Mouse (Mus musculus) mature B cell (primary cell): ENCODE results near the gene Gm5065.

ENCODE experiments used
- in situ Hi-C: fragments of 300-500 bp; cut with MboI; formaldehyde crosslinking; loops from 2 replicates; pipeline ENCODE4 v1.14.3; 2019

Gm5065 gene

GRCm38 (mm10) chr7:5350237-5350636 is at the start of gene Gm5065:
Gene Gm5065 (plus strand): TSS chr7:5350537.
- in situ Hi-C loops, result no loop called here

- in situ Hi-C loops, result no loop called here
Measured at GRCm38 (mm10) chr7:5327511-5327910, 22.8 kb upstream of the Gm5065 start.

DNA sequence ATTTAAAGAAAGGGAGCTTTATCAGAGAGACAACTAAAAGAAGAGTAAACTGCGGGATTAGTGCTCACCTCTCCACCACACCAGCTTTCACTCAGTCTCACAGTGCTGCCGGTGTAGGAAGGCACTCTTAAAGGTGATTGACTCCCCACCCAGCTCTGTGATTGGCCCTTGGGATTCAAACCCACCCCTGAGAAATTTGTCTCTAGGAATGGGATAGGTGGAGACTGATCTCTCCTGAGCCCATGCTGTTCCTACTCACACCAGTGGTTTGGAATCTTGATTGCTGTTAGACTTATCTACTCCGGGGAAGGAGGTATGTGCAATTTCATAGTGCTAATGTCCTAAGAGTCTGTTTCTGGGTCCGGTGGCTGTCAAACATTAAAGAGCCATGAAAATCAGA is 598 bp downstream of the Gm5065 start, which contains the start of gene Nlrp2:
Nlrp2 (minus strand) TSS at position 101 of the 400 bp plus-strand sequence.
- in situ Hi-C loops, result no loop called here

GRCm38 (mm10) chr7:5363599-5363998 is 13.3 kb downstream of the Gm5065 start:
- in situ Hi-C loops, result no loop called here

- in situ Hi-C loops, result no loop called here
Measured at GRCm38 (mm10) chr7:5366724-5367123, 16.4 kb downstream of the Gm5065 start.

DNA sequence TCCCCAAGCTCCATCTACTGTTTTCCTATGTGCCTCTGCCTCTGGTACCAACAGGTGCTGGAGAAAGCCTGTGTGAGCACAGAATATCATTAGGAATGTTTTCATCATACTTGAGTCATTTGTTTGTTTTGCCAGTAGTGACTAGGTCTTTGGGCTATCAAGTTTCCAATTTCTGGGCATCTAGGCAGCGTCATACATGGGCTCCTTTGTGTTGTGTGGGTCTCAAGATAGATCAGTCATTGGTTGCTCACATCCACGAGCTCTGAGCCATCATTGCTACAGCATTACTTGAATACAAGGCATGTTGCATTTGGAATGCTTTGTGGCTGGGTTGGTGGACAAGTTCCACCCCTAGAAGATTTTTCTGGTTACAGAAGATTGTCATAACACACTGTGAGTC is 55.9 kb downstream of the Gm5065 start:
- in situ Hi-C loops, result no loop called here
